Mouse (Mus musculus): ENCODE data around the gene Gm10959. TPM values are rescaled to one million over a fixed set of nuclear protein-coding genes. Genes with fewer than 3 reads are reported as not detected.

The Gm10959 gene
- polyA plus RNA-seq, 1 experiment from 2014 or later = not detected

DNA sequence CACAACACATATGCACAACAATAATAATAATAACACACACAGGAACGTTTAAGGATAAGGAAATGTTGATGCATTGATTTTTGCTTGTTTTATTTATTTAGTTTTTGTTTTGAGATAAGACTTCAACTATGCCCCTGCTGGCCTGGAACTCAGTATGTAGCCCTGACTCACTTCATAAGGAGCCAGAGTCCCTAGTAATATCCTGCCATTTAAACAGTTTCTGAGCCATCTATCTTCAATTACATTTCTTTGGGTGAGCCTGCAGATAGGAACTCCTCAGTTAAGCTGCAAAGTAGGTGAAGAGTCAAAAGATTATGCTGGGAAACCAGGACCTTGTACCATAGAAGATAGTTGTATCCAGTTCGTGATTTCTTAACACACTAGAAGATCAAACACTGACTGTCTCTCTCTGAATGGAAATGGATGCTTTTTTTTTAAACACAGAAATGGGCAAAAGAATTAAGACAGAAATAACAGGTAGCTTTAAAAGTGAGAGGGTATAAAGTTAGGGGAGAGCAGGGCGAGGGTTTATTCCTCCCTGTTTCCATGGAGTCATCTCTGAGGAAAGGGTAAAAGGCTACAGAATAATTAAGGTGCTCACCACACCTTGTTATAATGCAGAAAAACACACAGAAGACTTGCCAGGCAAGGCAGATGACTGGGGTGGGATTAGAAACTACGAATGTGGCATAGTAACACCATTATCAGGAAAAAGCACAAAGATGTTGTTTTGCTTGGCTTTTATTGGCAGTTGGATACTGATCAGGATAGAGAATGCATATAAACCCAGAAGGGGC lies 31.5 kb downstream of the Gm10959 start:
- Histone ChIP-seq H3K9ac (no peak overlapping the region), H3K4me1 (replicated peaks) (no peaks in the 10 kb centered on the region), H3K9me3 (no peaks in the 10 kb centered on the region), H3K36me3 (no peaks in the 10 kb centered on the region), H3K4me3 (no peak overlapping the region), H3K4me2 (no peak overlapping the region), H3K27me3 (no peaks in the 10 kb centered on the region), H3K27ac (replicated peaks) (no peak overlapping the region)
- ATAC-seq (ENCODE audit: low FRiP score, low read depth) = no peak
- WGBS = 77% methylated on average over 4 of the region's 4 CpGs

DNA sequence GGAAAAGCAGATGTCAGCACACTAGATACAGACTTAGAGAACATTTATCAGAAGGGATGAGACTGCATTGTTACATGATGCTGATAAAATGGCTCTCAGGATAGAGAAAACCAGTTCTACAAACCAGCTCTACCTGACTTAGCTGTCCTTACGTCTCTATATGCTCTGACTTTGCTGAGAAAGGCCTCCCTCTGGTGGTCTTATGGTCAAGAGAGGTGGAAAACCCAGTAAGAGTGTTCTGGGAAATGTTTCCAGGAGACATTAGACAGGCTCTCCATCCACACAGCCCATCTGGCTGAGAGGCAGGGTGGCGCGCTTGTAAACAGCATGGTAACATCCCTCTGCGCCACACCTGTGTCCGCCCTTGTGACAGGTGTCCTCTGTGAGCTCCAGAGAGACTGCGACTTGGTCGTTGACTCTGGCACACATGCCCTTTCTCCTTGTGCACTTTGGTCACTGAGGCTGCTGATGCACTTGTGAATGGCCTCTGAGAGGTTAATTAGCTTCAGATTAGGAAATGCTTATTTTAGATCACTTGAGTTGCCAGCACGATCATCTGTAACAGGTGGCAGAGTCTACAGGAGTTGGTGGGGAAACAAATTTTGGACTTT lies 40.4 kb downstream of the Gm10959 start:
- Histone ChIP-seq H3K27me3 (no peaks in the 10 kb centered on the region), H3K9me3 (no peaks in the 10 kb centered on the region), H3K4me2 (no peak overlapping the region), H3K9ac (no peak overlapping the region), H3K4me1 (replicated peaks) (no peaks in the 10 kb centered on the region), H3K36me3 (no peaks in the 10 kb centered on the region), H3K4me3 (no peak overlapping the region), H3K27ac (replicated peaks) (no peak overlapping the region)
- WGBS = 90% methylated on average over 8 of the region's 8 CpGs
- ATAC-seq (ENCODE audit: low FRiP score, low read depth) = no peak

DNA sequence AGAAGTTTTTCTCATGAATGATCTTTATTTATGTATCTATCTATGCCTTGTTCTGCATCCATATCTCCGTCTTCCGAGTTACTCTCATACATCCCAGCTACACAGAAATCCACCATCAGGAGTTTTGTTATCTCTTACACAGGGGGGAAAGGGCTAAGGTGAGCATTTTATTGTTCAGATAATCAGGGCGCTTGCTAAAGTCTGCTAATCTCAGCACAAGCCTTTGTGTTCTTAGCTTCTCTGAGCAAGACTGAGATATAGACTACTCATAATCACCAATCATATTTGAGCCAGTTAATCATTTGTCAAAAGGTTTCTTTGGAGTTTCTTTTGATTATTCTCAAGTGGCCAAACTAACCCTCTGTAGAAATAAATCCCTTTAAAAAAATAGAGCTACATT lies 41.6 kb downstream of the Gm10959 start:
- H3K9ac ChIP-seq = no peak overlapping the region
- H3K27ac ChIP-seq (replicated peaks) = no peak overlapping the region
- H3K4me2 ChIP-seq = no peak overlapping the region
- no peaks in the 10 kb centered on the region for H3K9me3 ChIP-seq
- WGBS = 96% methylated on average over 3 of the region's 3 CpGs
- no peaks in the 10 kb centered on the region for H3K36me3 ChIP-seq
- no peak for ATAC-seq (ENCODE audit: low FRiP score, low read depth)
- H3K27me3 ChIP-seq = no peaks in the 10 kb centered on the region
- H3K4me1 ChIP-seq (replicated peaks) = no peaks in the 10 kb centered on the region
- H3K4me3 ChIP-seq = no peak overlapping the region

DNA sequence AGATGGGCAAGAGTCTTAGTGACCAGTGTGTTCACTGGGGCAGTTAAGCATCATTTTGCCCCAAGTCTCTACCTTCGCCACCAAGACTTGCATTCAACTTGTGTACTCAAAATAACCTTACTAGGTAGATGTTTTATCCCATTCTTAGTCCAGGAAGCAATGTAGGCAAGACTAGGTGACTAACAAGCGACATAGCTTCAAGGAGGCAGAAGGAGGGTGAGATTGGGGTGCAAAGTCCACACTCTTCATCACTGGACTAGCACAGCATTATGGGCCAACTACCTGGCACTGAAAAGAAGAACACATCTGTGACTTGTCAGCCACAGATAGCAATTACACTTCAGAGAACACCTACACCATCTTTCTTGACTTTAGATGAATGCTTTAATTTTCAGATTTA lies 42.3 kb downstream of the Gm10959 start:
- Histone ChIP-seq H3K4me1 (replicated peaks) (no peaks in the 10 kb centered on the region), H3K27me3 (no peaks in the 10 kb centered on the region), H3K9ac (no peak overlapping the region), H3K36me3 (no peaks in the 10 kb centered on the region), H3K4me3 (no peak overlapping the region), H3K27ac (replicated peaks) (no peak overlapping the region), H3K9me3 (no peaks in the 10 kb centered on the region), H3K4me2 (no peak overlapping the region)
- ATAC-seq (ENCODE audit: low FRiP score, low read depth) = no peak
- WGBS = 94% methylated on average over 2 of the region's 2 CpGs

DNA sequence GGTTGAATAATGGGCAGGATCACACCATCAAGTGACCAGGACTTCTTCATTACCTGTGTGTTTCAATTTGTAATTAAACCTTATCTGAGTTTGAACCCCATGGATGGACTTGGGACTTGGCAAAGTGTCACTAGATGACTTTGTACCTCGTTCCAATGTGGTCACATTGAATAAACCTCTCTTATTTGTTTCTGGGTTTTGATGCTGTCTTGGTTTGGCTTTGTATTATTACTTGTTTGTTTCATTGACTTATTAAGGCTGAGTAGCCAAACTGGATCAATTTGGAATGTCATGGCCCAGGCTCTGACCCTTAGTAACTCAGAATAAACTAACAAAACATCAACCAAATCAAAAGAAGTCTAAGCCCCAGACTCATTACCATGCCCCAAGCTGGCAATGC lies 47.6 kb downstream of the Gm10959 start:
- Histone ChIP-seq H3K4me2 (no peak overlapping the region), H3K9me3 (no peaks in the 10 kb centered on the region), H3K27me3 (no peaks in the 10 kb centered on the region), H3K9ac (no peak overlapping the region), H3K36me3 (no peaks in the 10 kb centered on the region), H3K4me1 (replicated peaks) (no peaks in the 10 kb centered on the region), H3K4me3 (no peak overlapping the region), H3K27ac (replicated peaks) (no peak overlapping the region)
- 89% methylated on average over 1 of the region's 1 CpGs for WGBS
- ATAC-seq (ENCODE audit: low FRiP score, low read depth) = no peak

DNA sequence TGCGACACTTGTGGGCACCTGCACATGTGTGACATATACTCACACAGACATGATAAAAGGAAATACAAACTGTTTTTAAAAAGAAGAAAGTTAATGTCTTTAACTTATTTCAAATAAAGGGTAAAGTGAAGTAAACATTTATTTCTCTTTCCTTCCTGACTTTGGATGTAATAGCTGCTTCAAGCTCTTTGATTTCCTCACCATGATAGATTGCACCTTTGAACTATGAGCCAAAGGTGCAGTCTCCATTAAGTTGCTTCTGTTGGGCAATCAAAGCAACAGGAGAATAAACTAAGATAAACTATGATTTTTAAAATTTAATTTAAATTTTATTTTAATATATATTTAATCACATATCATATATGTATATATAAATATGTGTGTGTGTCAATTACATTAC lies 50.9 kb downstream of the Gm10959 start:
- Histone ChIP-seq H3K4me1 (replicated peaks) (no peaks in the 10 kb centered on the region), H3K9ac (no peak overlapping the region), H3K4me3 (no peak overlapping the region), H3K9me3 (no peaks in the 10 kb centered on the region), H3K36me3 (no peaks in the 10 kb centered on the region), H3K27me3 (no peaks in the 10 kb centered on the region), H3K4me2 (no peak overlapping the region), H3K27ac (replicated peaks) (no peak overlapping the region)
- ATAC-seq (ENCODE audit: low FRiP score, low read depth) = no peak
- 97% methylated on average over 1 of the region's 1 CpGs for WGBS

DNA sequence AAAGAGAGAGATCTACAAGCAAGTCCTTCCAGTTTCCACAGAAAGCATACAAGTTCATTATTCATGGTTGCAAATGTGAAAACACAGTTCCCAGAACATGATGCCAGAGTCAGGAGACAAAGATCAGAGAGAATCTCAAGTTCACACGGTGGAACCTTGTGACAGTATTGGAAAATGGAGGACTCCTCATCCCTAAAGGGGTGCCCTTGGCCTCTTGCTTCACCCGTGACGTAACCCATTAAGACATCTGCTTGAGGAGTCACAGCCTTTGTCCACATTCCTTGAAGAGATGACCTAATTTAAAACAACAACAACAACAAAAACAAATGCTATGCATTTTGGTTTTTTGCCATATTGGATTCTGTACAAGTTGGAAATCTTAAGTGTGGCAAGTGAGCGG lies 54.1 kb downstream of the Gm10959 start:
- no peaks in the 10 kb centered on the region for H3K9me3 ChIP-seq

More for the DNA sequence above, 54.1 kb downstream of the Gm10959 start:
- 87% methylated on average over 4 of the region's 4 CpGs for WGBS
- H3K27ac ChIP-seq (replicated peaks) = no peak overlapping the region
- no peaks in the 10 kb centered on the region for H3K4me1 ChIP-seq (replicated peaks)
- H3K27me3 ChIP-seq = no peaks in the 10 kb centered on the region
- no peaks in the 10 kb centered on the region for H3K36me3 ChIP-seq
- ATAC-seq (ENCODE audit: low FRiP score, low read depth) = no peak
- H3K4me3 ChIP-seq = no peak overlapping the region
- H3K4me2 ChIP-seq = no peak overlapping the region
- no peak overlapping the region for H3K9ac ChIP-seq

Other genes starting within 250 kb of the Gm10959 start
- 2.0 and 2.1 TPM in 2 replicates for gene Pde5a, start 190.4 kb downstream of the Gm10959 start, polyA plus RNA-seq (2015; fragmentation: Nextera tagmentation; extraction: Ambion mirVana)
- 0.72 TPM in 1 of 2 replicates, not detected in the other for gene Fabp2, start 24.3 kb downstream of the Gm10959 start, polyA plus RNA-seq (2015; fragmentation: Nextera tagmentation; extraction: Ambion mirVana)
- 85.4 and 89.1 TPM in 2 replicates for gene 1810037I17Rik, start 4.8 kb upstream of the Gm10959 start, polyA plus RNA-seq (2015; fragmentation: Nextera tagmentation; extraction: Ambion mirVana)
- gene Usp53, start 65.2 kb upstream of the Gm10959 start, polyA plus RNA-seq (2015; fragmentation: Nextera tagmentation; extraction: Ambion mirVana) = 8.6 and 12.1 TPM in 2 replicates
- 0.13 and 0.50 TPM in 2 replicates for gene Myoz2, start 115.7 kb upstream of the Gm10959 start, polyA plus RNA-seq (2015; fragmentation: Nextera tagmentation; extraction: Ambion mirVana)